Mouse (Mus musculus) right cerebral cortex, postnatal 36 days (tissue): ENCODE results near the gene Man2a2.

Source experiments
- DNase-seq, 2 experiments: peaks; one replicate each; pipeline ENCODE4 v3.0.0; 2022; ENCODE audit warnings: low spot score in 2 of 2, mixed read lengths in 1 of 2

Gene Man2a2

GRCm38 (mm10) chr7:80369967-80370431, 1.2 kb downstream of the Man2a2 start:
- no peak for DNase-seq

DNA sequence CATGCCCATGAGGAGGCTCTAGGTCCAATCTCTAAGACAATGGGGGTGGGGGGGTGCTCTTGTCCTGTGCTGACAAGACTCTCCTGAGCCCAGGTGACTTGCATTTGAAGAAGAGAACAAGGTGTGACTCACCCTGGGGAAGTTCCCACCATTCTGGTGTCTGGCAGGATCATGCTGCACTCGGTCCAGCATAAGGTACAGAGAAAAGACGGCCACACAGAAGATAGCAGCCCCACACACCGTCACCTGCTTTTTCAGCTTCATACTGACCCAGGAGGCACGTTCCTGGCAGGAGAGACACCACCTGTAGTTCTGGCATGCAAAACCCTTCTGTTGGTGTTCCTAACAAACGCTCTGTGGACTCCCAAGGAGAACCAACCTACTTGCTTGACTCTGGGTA, 1.7 kb downstream of the Man2a2 start:
- DNase-seq, result no peak

- no peak for DNase-seq
Observed at GRCm38 (mm10) chr7:80368635-80369421, 2.3 kb downstream of the Man2a2 start.

GRCm38 (mm10) chr7:80368009-80368408, 3.2 kb downstream of the Man2a2 start:
- no peak for DNase-seq

GRCm38 (mm10) chr7:80367232-80367631, 3.9 kb downstream of the Man2a2 start:
- no peak for DNase-seq

DNA sequence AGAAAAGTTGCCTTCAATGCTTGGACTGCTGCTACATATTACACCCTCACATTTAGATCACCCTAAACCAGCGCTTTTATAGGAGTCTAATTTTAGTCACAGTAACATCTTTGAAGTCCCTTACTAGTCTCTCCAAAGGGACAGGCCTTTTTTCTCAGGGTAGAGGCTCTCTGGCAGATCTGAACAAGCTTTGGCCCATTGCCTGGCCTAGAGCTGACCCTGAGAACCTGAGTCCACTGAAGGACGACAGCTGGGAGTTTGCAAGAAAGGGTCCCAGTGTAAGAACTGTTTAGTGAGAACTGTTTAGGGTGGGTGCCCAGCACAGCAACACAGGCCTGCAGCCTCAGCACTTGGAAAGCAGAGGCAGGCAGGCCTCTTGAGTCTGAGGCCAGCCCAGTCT, 5.4 kb downstream of the Man2a2 start:
- DNase-seq, result no peak

DNA sequence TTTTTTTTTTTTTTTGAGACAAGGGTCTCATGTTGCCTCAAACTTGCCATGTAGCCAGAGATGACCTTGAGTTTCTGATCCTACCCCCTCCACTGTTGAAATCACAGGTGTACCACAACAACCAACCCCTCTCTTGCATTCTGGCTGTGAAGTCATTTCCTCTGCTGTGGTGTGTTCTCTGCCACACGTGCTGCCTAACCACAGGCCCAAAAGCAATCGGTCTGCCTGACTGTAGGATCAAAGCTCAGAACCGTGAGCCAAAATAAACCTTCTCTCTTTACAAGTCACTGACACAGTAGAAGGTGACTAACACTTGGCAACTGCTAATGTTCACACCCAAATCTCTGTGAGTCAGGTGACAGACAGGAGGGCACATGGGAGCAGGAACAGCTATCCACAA, 10.7 kb downstream of the Man2a2 start:
- DNase-seq, result no peak

DNA sequence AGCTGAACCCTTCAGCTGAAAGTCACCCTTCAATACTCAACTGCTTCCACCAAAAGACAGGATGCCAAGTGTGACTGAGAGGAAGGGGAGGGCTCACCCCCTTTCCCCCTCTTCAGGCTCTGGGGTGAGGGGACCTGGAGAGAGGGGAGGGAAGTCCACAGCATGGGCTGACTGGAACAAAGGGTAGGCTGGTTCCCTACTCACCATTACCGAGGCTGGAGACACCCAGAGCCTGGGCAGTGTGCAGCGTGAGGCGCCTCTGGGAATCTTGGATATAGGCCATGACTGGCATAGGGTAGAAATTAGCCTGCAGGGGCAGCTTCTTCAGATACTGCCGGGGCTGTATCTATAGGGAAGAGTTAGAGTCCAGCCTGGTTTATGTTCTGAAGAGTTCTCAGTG, 13.1 kb downstream of the Man2a2 start:
- DNase-seq, result no peak

- peak in 1 of 2 experiments; percentile 34 for DNase-seq
Observed at GRCm38 (mm10) chr7:80357156-80357555, 14.0 kb downstream of the Man2a2 start.

- no peak for DNase-seq
Observed at GRCm38 (mm10) chr7:80356351-80356750, 14.8 kb downstream of the Man2a2 start.

- DNase-seq, result no peak
Observed at GRCm38 (mm10) chr7:80352920-80353319, 18.3 kb downstream of the Man2a2 start.

DNA sequence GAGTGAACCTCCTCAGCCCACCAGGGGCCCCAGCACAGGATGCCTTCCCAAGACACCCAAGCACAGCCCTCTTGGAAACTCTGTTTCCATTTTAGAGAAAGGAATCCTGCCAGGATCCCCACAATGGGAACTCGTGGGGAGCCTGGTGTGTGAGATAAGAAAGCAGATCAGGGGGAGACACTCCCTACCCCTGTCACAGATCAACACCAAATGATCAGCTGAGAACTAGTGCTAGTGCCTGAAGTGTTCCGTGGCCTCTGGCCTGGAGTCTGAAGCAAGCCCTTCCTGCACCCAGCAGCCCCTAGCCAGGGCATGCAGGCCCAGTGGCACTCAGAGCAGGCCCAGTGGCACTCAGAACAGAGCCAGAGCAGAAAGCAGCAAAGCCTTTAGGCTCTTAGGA, 20.4 kb downstream of the Man2a2 start:
- DNase-seq, result no peak

DNA sequence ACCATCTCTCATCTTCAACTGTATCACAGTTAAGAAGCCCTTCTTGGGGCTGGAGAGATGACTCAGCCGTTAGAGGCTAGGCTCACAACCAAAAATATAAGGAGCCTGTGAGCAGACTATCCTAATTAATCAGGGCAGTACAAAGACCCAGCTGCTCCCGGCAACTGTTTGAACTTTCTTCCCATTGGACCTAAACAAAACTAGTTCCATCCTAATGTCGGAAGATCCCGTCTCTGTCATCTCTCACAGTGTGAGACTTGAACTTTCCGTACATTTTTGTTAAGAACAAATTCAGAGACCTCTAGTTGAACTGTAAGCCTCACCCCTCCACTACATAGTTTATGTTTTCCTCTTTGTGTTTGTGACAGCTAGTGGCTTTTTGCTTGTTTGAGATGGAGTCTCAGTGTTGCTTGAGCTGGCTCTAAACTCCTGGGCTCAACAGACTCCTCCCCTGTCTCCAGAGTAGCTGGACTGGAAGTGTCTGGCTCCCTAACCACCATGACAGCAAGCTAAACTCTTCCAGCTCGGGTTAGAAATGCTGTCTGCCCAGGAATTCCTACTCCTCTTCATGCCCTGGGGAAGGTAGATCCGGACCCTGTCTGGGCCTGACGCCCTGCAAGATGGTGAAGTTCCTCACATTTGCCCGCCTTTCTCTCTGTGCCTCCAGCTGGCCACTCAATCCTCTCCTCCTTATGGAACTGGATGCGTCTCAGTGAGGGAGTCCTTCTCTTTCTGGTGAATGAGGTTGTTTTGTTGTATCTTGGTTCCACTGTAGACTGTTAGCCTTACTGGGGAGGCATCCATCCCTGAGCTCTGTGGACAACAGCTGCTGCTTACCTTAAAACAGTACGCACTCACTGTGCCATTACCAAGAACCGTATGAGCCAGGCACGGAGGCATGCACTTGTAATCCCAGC, 23.2 kb downstream of the Man2a2 start:
- DNase-seq, result no peak

GRCm38 (mm10) chr7:80346830-80347229, 24.3 kb downstream of the Man2a2 start:
- DNase-seq, result no peak

DNA sequence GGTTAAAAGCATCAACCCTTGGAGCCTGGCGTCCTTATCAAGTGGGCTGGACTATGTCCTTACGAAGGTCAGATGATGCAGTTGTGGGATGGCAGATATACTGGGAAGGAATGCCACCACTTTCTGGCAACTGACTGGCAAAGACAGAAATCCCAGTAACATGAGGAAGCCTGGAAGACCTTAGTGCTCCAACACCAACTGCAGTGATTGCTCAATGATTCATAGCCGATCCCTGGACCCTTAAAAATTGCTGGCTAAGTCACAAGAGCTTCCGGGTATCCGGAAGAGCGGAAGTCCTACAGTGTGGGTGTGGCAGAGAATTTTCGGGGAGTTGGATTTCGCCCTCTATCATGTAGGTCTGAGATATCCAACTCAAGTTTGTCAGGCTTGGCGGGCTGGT, 25.0 kb downstream of the Man2a2 start:
- no peak for DNase-seq

DNA sequence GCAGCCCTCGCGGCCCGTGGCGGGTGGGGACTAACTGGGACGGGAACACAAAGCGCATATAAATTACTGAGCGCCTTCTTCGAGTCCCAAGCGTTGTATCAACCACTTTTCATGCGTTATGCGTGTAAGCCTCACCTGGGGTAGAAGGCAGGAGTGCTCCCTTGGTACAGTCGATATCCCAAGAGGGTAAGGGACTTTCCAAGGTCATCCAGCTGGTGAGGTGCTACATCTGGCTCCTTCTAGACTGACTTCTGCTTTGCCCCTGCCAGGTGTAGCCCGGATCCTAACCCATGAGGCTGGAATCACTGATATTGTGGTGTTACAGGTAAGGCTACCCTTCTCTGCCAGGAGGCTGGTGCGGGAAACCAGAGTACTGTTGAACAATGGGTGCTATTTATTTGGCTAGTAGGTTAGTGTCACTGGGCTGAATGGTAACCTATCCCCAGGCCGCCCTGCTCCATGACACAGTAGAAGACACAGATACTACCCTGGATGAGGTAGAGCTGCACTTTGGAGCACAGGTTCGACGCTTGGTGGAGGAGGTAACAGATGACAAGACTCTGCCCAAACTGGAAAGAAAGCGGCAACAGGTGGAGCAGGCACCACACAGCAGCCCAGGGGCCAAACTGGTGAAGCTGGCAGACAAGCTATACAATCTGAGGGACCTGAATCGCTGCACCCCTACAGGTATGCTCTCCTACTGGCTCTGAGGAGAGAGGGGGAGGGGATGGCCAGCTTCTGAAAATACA, 27.7 kb downstream of the Man2a2 start:
- DNase-seq, result no peak

- DNase-seq, result peak; percentile 92 to 93
Observed at GRCm38 (mm10) chr7:80342858-80343257, 28.3 kb downstream of the Man2a2 start, which contains the start of gene Hddc3. Gene Hddc3, plus strand, starts transcription at chr7:80343104.

GRCm38 (mm10) chr7:80341793-80342192, 29.4 kb downstream of the Man2a2 start:
- DNase-seq, result no peak

DNA sequence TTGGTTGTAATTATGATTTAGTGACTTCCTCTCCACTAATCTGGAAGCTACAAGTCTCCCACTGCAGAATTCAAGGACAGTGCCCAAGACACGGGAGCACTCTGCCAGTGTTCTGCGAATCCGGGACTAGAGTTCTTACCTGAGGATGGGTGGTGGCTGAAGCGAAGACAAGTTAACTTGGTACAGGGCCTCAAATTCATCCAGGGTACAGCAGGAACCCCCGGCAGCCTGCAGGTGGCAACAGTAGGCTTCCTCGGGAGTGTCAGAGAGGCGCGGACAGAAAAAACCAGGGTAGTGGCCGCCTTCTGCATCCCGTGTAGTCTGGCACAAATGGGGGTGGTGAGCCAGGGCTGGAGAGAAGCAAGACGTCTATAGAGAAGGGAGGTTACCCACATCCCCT, 30.4 kb downstream of the Man2a2 start, which contains the start of gene Unc45a:
Gene Unc45a, minus strand, starts transcription at position 213 of the 400 bp plus-strand sequence.
- DNase-seq, result peak in 1 of 2 experiments; percentile 49

DNA sequence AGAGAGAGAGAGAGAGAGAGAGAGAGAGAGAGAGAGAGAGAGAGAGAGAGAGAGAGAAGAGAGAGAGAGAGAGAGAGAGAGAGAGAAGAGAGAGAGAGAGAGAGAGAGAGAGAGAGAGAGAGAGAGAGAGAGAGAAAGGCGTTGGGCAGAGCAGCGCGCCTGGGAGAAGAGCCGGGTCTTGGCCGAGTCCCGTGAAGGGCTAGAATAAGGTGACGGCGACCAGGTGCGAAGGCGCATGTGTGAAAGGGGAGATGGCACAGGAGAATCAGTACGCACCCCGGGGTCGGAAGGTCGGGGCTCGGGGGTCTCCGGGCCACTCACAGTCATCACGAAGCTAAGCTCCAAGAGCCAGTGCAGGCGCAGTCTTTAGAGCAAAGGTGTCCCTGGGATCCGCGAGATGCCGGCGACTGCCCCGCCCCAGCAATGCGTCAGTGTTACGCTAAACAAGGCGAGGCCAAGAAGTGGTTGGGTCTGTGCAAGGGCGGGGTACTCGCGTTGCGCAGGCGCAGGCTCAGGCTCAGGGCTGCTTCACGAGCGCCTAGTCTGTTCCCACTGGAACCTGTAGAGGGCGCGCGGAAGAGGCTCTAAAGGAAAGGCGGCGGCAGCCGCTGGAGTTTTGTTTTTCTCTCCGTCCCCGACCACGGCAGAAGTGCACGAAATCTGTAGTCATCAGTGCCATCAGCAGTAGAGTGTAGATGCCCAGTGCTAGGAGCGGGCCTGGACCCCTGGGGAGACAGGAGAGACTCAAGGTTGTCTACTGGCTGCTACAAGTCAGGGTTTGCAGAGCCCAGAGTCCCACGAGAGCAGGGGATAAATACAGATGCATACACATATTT, 31.2 kb downstream of the Man2a2 start:
- DNase-seq, result peak; percentile 96 to 98

DNA sequence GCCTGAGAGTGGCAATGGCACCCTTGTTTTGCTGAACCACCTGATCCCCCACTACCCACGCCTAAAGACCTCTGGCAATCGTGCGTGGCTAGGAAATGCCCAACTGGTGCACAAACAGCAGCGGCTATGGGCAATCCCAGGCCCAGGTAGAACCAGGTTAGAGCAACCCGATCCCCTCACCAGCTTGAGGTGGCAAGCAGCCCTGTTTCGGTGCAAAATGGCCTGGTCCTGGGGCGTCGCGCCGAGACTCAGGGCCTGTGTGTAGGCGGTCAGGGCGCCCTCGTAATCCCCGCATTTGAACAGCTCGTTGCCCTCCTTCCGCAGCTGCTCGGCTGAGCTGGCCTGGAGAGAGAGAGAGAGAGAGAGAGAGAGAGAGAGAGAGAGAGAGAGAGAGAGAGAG, 31.8 kb downstream of the Man2a2 start:
- no peak for DNase-seq
